Mouse (Mus musculus) intestine, embryonic 16.5 days (tissue): Measurements from ENCODE around the gene Nexn. TPM values are rescaled to one million over a fixed set of nuclear protein-coding genes. Genes with fewer than 3 reads are reported as not detected.
"Not testable (repeated sequence)": the region's sequence is repeated elsewhere in the genome, so short reads cannot be mapped to it uniquely, and the experiment has no call there.

Source experiments
- ATAC-seq: fragments of 200-750 bp; cut with Nextera tagmentation; 2 replicates; pipeline ENCODE4 v1.8.0; 2017; ENCODE audit warnings: moderate TSS enrichment, moderate library complexity
- H3K27ac ChIP-seq: fragments of 300-500 bp; sonication (generic); 2 replicates; pipeline ENCODE4 v1.5.1; 2014; ENCODE audit warnings: mild to moderate bottlenecking, low read length
- H3K27me3 ChIP-seq: fragments of 300-500 bp; sonication (generic); replicated peaks from 2 replicates; pipeline ENCODE4 v1.6.1; 2014; ENCODE audit warnings: low read length, control low read depth, mixed read lengths; ENCODE audit not compliant: control insufficient read depth, insufficient read depth
- H3K36me3 ChIP-seq: fragments of 300-500 bp; sonication (generic); 2 replicates; pipeline ENCODE4 v1.6.1; 2014; ENCODE audit warnings: low read length, control low read depth; ENCODE audit not compliant: control insufficient read depth, insufficient read depth
- H3K4me1 ChIP-seq: fragments of 300-500 bp; sonication (generic); 2 replicates; pipeline ENCODE4 v1.6.1; 2014; ENCODE audit warnings: low read length, control low read depth, mixed read lengths; ENCODE audit not compliant: control insufficient read depth, insufficient read depth
- H3K4me2 ChIP-seq: fragments of 300-500 bp; sonication (generic); 2 replicates; pipeline ENCODE4 v1.6.1; 2014; ENCODE audit warnings: low read depth, low read length, control low read depth
- H3K4me3 ChIP-seq: fragments of 300-500 bp; sonication (generic); 2 replicates; pipeline ENCODE4 v1.5.1; 2014; ENCODE audit warnings: mild to moderate bottlenecking, low read length
- H3K9ac ChIP-seq: fragments of 300-500 bp; sonication (generic); 2 replicates; pipeline ENCODE4 v1.6.1; 2014; ENCODE audit warnings: low read depth, low read length
- H3K9me3 ChIP-seq: fragments of 300-500 bp; sonication (generic); 2 replicates; pipeline ENCODE4 v1.6.1; 2016; ENCODE audit warnings: low read length, control low read depth; ENCODE audit not compliant: control insufficient read depth
- WGBS: fragments of 180-500 bp; shearing (Covaris S2); extraction: QIAGEN DNeasy Blood & Tissue Kit; methylation state at CpG from one replicate; pipeline ENCODE4 v1.1.7; 2014; 5-methylcytosine and 5-hydroxymethylcytosine counted together
- polyA plus RNA-seq: library from polyadenylated mRNA; unstranded; fragments of >200 nt; fragmentation: Nextera tagmentation; extraction: Ambion mirVana; gene quantifications from 2 replicates; pipeline ENCODE4 v1.2.1, GENCODE M21; 2015

The Nexn gene
- polyA plus RNA-seq, result 21.6 and 21.7 TPM in 2 replicates

- peaks cover 7% of the 10 kb centered on the region; the same call in 1 of the 2 replicates for H3K4me1 ChIP-seq
- peak within 1 kb of the TSS; percentile 62 for H3K27ac ChIP-seq
- H3K9me3 ChIP-seq, result no peaks in the 10 kb centered on the region
- H3K4me2 ChIP-seq, result peak within 1 kb of the TSS; percentile 97
- peak within 1 kb of the TSS; percentile 82 for H3K9ac ChIP-seq
- 8% methylated on average over 13 of the region's 13 CpGs for WGBS
- no peak; the same call in none of the 2 replicates for ATAC-seq
- peak within 1 kb of the TSS; percentile 62 for H3K4me3 ChIP-seq
- H3K27me3 ChIP-seq, result 0 out of 2 replicates have a peak, but pooled peaks cover 2% of the 10 kb centered on the region
- H3K36me3 ChIP-seq, result no peaks in the 10 kb centered on the region
These were observed at the start of gene Nexn for GRCm38 (mm10) chr3:152266036-152266421. Gene Nexn (minus strand): TSS chr3:152266350.

GRCm38 (mm10) chr3:152315613-152316012 is 49.5 kb upstream of the Nexn start:
- 11% methylated on average over 7 of the region's 7 CpGs for WGBS
- Histone ChIP-seq H3K27me3 (no peaks in the 10 kb centered on the region), H3K4me3 (no peak overlapping the region), H3K4me1 (no peaks in the 10 kb centered on the region), H3K27ac (no peak overlapping the region), H3K4me2 (no peak overlapping the region), H3K36me3 (peaks cover 3% of the 10 kb centered on the region; the same call in 1 of the 2 replicates), H3K9ac (no peak overlapping the region), H3K9me3 (no peaks in the 10 kb centered on the region)
- ATAC-seq, result peak; percentile 90

- H3K27me3 ChIP-seq, H3K4me1 ChIP-seq, H3K27ac ChIP-seq, H3K9ac ChIP-seq, ATAC-seq, H3K36me3 ChIP-seq, H3K9me3 ChIP-seq, H3K4me2 ChIP-seq, H3K4me3 ChIP-seq: not testable (repeated sequence)
- WGBS, result 80% methylated on average over 14 of the region's 14 CpGs
These were observed 48.5 kb upstream of the Nexn start for GRCm38 (mm10) chr3:152314666-152315065.

GRCm38 (mm10) chr3:152309250-152309645 is 43.1 kb upstream of the Nexn start:
- peak overlapping the region; percentile 36 for H3K9ac ChIP-seq
- H3K36me3 ChIP-seq, result peaks cover 3% of the 10 kb centered on the region; the same call in 1 of the 2 replicates
- H3K4me3 ChIP-seq, result no peak overlapping the region
- H3K9me3 ChIP-seq, result no peaks in the 10 kb centered on the region
- H3K27me3 ChIP-seq, result no peaks in the 10 kb centered on the region
- no peak overlapping the region for H3K4me2 ChIP-seq
- WGBS, result 59% methylated on average over 9 of the region's 9 CpGs
- peak; percentile 2; the same call in 1 of the 2 replicates for ATAC-seq
- H3K4me1 ChIP-seq, result peaks cover 22% of the 10 kb centered on the region
- H3K27ac ChIP-seq, result peak overlapping the region; percentile 93

GRCm38 (mm10) chr3:152308485-152309249 is 42.5 kb upstream of the Nexn start:
- peaks cover 3% of the 10 kb centered on the region; the same call in 1 of the 2 replicates for H3K36me3 ChIP-seq
- H3K9me3 ChIP-seq, result no peaks in the 10 kb centered on the region
- no peak overlapping the region for H3K4me2 ChIP-seq
- H3K27ac ChIP-seq, result peak overlapping the region; percentile 93
- peaks cover 26% of the 10 kb centered on the region for H3K4me1 ChIP-seq
- H3K27me3 ChIP-seq, result no peaks in the 10 kb centered on the region
- ATAC-seq, result peak; percentile 94
- 21% methylated on average over 10 of the region's 10 CpGs for WGBS
- H3K4me3 ChIP-seq, result no peak overlapping the region
- peak overlapping the region; percentile 36 for H3K9ac ChIP-seq

- Histone ChIP-seq H3K9ac (no peak overlapping the region; the same call in 1 of the 2 replicates), H3K9me3 (no peaks in the 10 kb centered on the region), H3K27me3 (no peaks in the 10 kb centered on the region), H3K36me3 (no peaks in the 10 kb centered on the region), H3K27ac (no peak overlapping the region), H3K4me2 (no peak overlapping the region), H3K4me3 (no peak overlapping the region), H3K4me1 (peaks cover 29% of the 10 kb centered on the region)
- 92% methylated on average over 4 of the region's 4 CpGs for WGBS
- ATAC-seq, result no peak
These were observed 39.8 kb upstream of the Nexn start for GRCm38 (mm10) chr3:152305971-152306370.

GRCm38 (mm10) chr3:152305080-152305479 is 38.9 kb upstream of the Nexn start:
- Histone ChIP-seq H3K9ac (no peak overlapping the region), H3K4me1 (peaks cover 28% of the 10 kb centered on the region), H3K27me3 (no peaks in the 10 kb centered on the region), H3K4me2 (no peak overlapping the region), H3K4me3 (no peak overlapping the region), H3K36me3 (no peaks in the 10 kb centered on the region), H3K27ac (peak overlapping the region; percentile 72), H3K9me3 (no peaks in the 10 kb centered on the region)
- 69% methylated on average over 8 of the region's 8 CpGs for WGBS
- no peak for ATAC-seq

- Histone ChIP-seq H3K4me1 (peaks cover 20% of the 10 kb centered on the region), H3K27me3 (no peaks in the 10 kb centered on the region), H3K9ac (no peak overlapping the region), H3K36me3 (no peaks in the 10 kb centered on the region), H3K9me3 (no peaks in the 10 kb centered on the region), H3K4me2 (no peak overlapping the region), H3K27ac (peak overlapping the region; percentile 72), H3K4me3 (no peak overlapping the region)
- WGBS, result 23% methylated on average over 6 of the region's 6 CpGs
- peak; percentile 61 for ATAC-seq
These were observed 38.1 kb upstream of the Nexn start for GRCm38 (mm10) chr3:152304093-152304815.

GRCm38 (mm10) chr3:152302991-152303390 is 36.8 kb upstream of the Nexn start:
- no peak for ATAC-seq
- peaks cover 13% of the 10 kb centered on the region for H3K4me1 ChIP-seq
- H3K36me3 ChIP-seq, result no peaks in the 10 kb centered on the region
- no peaks in the 10 kb centered on the region for H3K27me3 ChIP-seq
- H3K9ac ChIP-seq, result no peak overlapping the region
- H3K4me2 ChIP-seq, result no peak overlapping the region
- H3K9me3 ChIP-seq, result no peaks in the 10 kb centered on the region
- 66% methylated on average over 9 of the region's 9 CpGs for WGBS
- H3K4me3 ChIP-seq, result no peak overlapping the region
- H3K27ac ChIP-seq, result no peak overlapping the region
